Mouse (Mus musculus): ENCODE results near the gene Lefty1.

DNA sequence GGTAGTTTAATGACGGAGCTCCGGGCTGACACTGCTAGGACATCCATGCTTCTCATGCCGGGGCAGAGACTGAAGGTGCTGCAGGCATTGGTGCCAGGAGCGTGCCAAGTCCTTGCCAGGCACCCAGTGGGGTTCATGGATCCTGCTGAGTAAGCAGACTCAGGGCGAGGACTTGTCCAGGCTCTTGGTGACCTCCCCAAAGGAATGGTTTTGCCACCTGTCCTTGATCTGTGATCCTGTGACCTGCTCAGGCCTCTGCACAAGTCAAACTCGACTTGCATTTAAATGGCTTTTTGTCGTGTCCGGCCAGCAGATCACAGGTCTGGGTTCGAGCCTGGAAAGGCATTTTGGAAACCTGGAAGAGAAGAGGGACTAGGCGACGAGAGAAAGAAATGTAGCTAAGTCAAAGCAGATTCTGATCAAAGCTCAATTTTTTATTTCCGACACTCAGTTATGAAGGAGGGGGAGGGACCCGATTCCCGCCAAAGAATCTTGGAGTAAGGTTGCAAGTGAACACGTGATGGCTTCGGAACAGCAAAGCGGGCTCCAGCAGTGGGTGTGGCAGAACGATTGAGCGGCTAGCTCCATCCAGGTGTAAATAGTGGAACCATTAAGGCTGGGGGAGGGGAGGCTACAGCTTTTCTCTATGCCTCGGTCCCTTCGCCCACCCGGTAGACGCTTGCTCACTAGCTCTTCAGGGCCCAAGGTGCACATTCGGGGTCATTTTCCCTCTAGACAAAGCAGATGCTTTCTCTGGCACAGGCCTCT, 44.8 kb downstream of the Lefty1 start:
- TF ChIP-seq CTCF (IDR thresholded peaks at IDR 0.05; ENCODE audit: control insufficient read depth, insufficient read depth, low read length) (no peak), POLR2A (IDR thresholded peaks at IDR 0.05; ENCODE audit: borderline replicate concordance, control insufficient read depth, low read depth, low read length) (no peak)

Measured in bone marrow, adult 2 months (tissue).